In genomic region chr8:122550234-122550994, GRCm38 (mm10) we compare ENCODE assay signal across 8 mouse cellular contexts. TPM values are rescaled to one million over a fixed set of nuclear protein-coding genes. Genes with fewer than 3 reads are reported as not detected.
A peak's percentile ranks its signal among the peaks of the same experiment; 100 is the strongest.
DNase-seq lines count a peak whose midpoint lies in the region; ATAC-seq and TF ChIP-seq lines count a peak whose summit lies in the region.

No protein-coding gene starts in this region.

- H3K36me3 ChIP-seq in heart, adult 2 months (ENCODE audit: control insufficient read depth, insufficient read depth, low read length) = no peaks in the 10 kb centered on the region
- H3K36me3 ChIP-seq in lung, embryonic 16.5 days (ENCODE audit: control insufficient read depth, insufficient read depth, low read length) = no peaks in the 10 kb centered on the region
- H3K36me3 ChIP-seq in splenic B cell, adult 2 months (ENCODE audit: control insufficient read depth, insufficient read depth, low read length, poor library complexity, severe bottlenecking) = no peaks in the 10 kb centered on the region

- no peak for TF ChIP-seq POLR2A in heart, adult 2 months (IDR thresholded peaks at IDR 0.05; ENCODE audit: insufficient read depth, low read depth, low read length)

- intact Hi-C loops in heart, adult 2 months (cut with DNase I) = no loop called here
- intact Hi-C loops in heart, postnatal 25 days (cut with DNase I) = no loop called here
- intact Hi-C loops in gastrocnemius, adult 2 months (cut with DNase I) = no loop called here

- no peaks in the 10 kb centered on the region for H3K79me2 ChIP-seq in heart, adult 2 months (replicated peaks; ENCODE audit: control insufficient read depth, insufficient read depth, low read length)

- H3K4me2 ChIP-seq in lung, embryonic 16.5 days (ENCODE audit: low read depth, low read length) = peak overlapping the region; percentile 81

- H3K27me3 ChIP-seq in heart, adult 2 months (ENCODE audit: control insufficient read depth, insufficient read depth, low read length) = no peaks in the 10 kb centered on the region
- no peaks in the 10 kb centered on the region for H3K27me3 ChIP-seq in lung, embryonic 16.5 days (ENCODE audit: control insufficient read depth, insufficient read depth, low read depth, low read length)
- no peaks in the 10 kb centered on the region for H3K27me3 ChIP-seq in splenic B cell, adult 2 months (ENCODE audit: control insufficient read depth, insufficient read depth, low read length, poor library complexity, severe bottlenecking)

- peak overlapping the region; percentile 92 for H3K27ac ChIP-seq in heart, adult 2 months
- H3K27ac ChIP-seq in gastrocnemius, adult 2 months = peak overlapping the region; percentile 95
- peak overlapping the region; percentile 89 for H3K27ac ChIP-seq in lung, embryonic 16.5 days (ENCODE audit: low read length)

- peaks cover 11% of the 10 kb centered on the region for H3K4me1 ChIP-seq in heart, adult 2 months (ENCODE audit: control insufficient read depth, insufficient read depth, low read length)
- H3K4me1 ChIP-seq in lung, embryonic 16.5 days (replicated peaks; ENCODE audit: control insufficient read depth, insufficient read depth, low read length) = peaks cover 46% of the 10 kb centered on the region

- TF ChIP-seq CTCF in heart, adult 2 months (IDR thresholded peaks at IDR 0.05) = no peak
- TF ChIP-seq CTCF in gastrocnemius, adult 2 months (IDR thresholded peaks at IDR 0.05) = no peak

- ATAC-seq in lung, embryonic 16.5 days (ENCODE audit: low read depth) = peak; percentile 62

- 7% methylated on average over 52 of the region's 52 CpGs for WGBS in heart, adult 2 months
- WGBS in lung, embryonic 16.5 days = 2% methylated on average over 52 of the region's 52 CpGs

- peak in 1 of 2 experiments; percentile 76 for DNase-seq in heart, adult 2 months
- DNase-seq in heart, postnatal 25 days (ENCODE audit: low spot score) = no peak
- DNase-seq in adrenal gland, postnatal 4 days (ENCODE audit: low spot score in 2 of 2) = peak; percentile 27 to 35
- DNase-seq in gastrocnemius, adult 2 months = peak; percentile 75
- DNase-seq in kidney, adult 11 months = peak; percentile 52
- peak; percentile 72 for DNase-seq in splenic B cell, adult 2 months (ENCODE audit: low read depth, low spot score)
- DNase-seq in layer of hippocampus, adult 11-12 months (ENCODE audit: low spot score) = no peak

- H3K9ac ChIP-seq in heart, adult 2 months (ENCODE audit: low read depth, low read length) = peak overlapping the region; percentile 97
- peak overlapping the region; percentile 97 for H3K9ac ChIP-seq in lung, embryonic 16.5 days (ENCODE audit: low read length)

- peak overlapping the region; percentile 92 for H3K4me3 ChIP-seq in heart, adult 2 months
- peak overlapping the region; percentile 95 for H3K4me3 ChIP-seq in gastrocnemius, adult 2 months
- H3K4me3 ChIP-seq in lung, embryonic 16.5 days (ENCODE audit: low read length) = peak overlapping the region; percentile 81

- no peak for TF ChIP-seq EP300 in heart, adult 2 months (IDR thresholded peaks at IDR 0.05; ENCODE audit: insufficient read depth, low read depth, low read length)

- no peaks in the 10 kb centered on the region for H3K9me3 ChIP-seq in lung, embryonic 16.5 days (ENCODE audit: control insufficient read depth, low read length)

RNA-seq across cellular contexts. Expression of gene Piezo1, which starts 0.7 kb away (rescaled TPM):
- total RNA-seq in heart, adult 2 months (2021) = 10 to 100 TPM; 14.0 to 14.8 TPM
- 48.5 and 55.5 TPM in 2 replicates for polyA plus RNA-seq in heart, adult 2 months (2012; rRNA removed)
- 10 to 100 TPM; 17.2 to 19.1 TPM for total RNA-seq in heart, postnatal 25 days (2021)
- 10 to 100 TPM; 49.0 to 52.1 TPM for total RNA-seq in adrenal gland, postnatal 4 days (2021)
- total RNA-seq in gastrocnemius, adult 2 months (2021) = 10 to 100 TPM; 11.3 to 25.5 TPM
- 23.3 and 30.0 TPM in 2 replicates for polyA plus RNA-seq in lung, embryonic 16.5 days (2015; fragmentation: Nextera tagmentation; extraction: Ambion mirVana)

RNA-seq across cellular contexts. Expression of gene Cdt1, which starts 17.4 kb away (rescaled TPM):
- 1 to 10 TPM; 2.0 to 2.7 TPM for total RNA-seq in heart, adult 2 months (2021)
- polyA plus RNA-seq in heart, adult 2 months (2012; rRNA removed) = 3.2 and 3.5 TPM in 2 replicates
- 1 to 10 TPM; 2.7 to 3.2 TPM for total RNA-seq in heart, postnatal 25 days (2021)
- total RNA-seq in adrenal gland, postnatal 4 days (2021) = 10 to 100 TPM; 33.2 to 36.6 TPM
- 1 to 10 TPM in 1 of 2 experiments, under 1 TPM in 1; 0.78 to 1.5 TPM for total RNA-seq in gastrocnemius, adult 2 months (2021)
- polyA plus RNA-seq in lung, embryonic 16.5 days (2015; fragmentation: Nextera tagmentation; extraction: Ambion mirVana) = 39.1 and 41.1 TPM in 2 replicates

RNA-seq across cellular contexts. Expression of gene Aprt, which starts 26.3 kb away (rescaled TPM):
- 10 to 100 TPM; 36.6 to 38.5 TPM for total RNA-seq in heart, adult 2 months (2021)
- 42.1 and 45.1 TPM in 2 replicates for polyA plus RNA-seq in heart, adult 2 months (2012; rRNA removed)
- total RNA-seq in heart, postnatal 25 days (2021) = 10 to 100 TPM; 30.6 to 39.3 TPM
- 10 to 100 TPM; 93.4 to 98.6 TPM for total RNA-seq in adrenal gland, postnatal 4 days (2021)
- 10 to 100 TPM; 40.5 to 44.8 TPM for total RNA-seq in gastrocnemius, adult 2 months (2021)
- polyA plus RNA-seq in lung, embryonic 16.5 days (2015; fragmentation: Nextera tagmentation; extraction: Ambion mirVana) = 279 and 290 TPM in 2 replicates

Comparison
In these comparisons a context has a peak if more than half of its experiments do, and no peak if none do; other contexts are left out.
1. DNase-seq: peak in adrenal gland, postnatal 4 days (2 of 2), gastrocnemius, adult 2 months (single experiment), kidney, adult 11 months (single experiment) and splenic B cell, adult 2 months (single experiment); none in heart, postnatal 25 days (single experiment) and layer of hippocampus, adult 11-12 months (single experiment).
2. RNA of gene Cdt1, which starts 17.4 kb away (total RNA-seq): 33.2 to 36.6 TPM in adrenal gland, postnatal 4 days; 2.7 to 3.2 TPM in heart, postnatal 25 days, 2.0 to 2.7 TPM in heart, adult 2 months and 0.78 to 1.5 TPM in gastrocnemius, adult 2 months; every median in the first group is over 4 times any median in the second.
3. Peak in every context shown above with its lines, with median percentiles within 50 percentile points of each other: H3K27ac ChIP-seq and H3K4me3 ChIP-seq.